Mouse (Mus musculus): ENCODE data around the gene Serbp1. TPM values are rescaled to one million over a fixed set of nuclear protein-coding genes. Genes with fewer than 3 reads are reported as not detected.

Serbp1 gene
- total RNA-seq, 2 experiments from 2014 or later: 255 to 326 TPM

GRCm38 (mm10) chr6:67229521-67229920 lies 8.5 kb upstream of the Serbp1 start:
- intact Hi-C loops (cut with DNase I): loop anchor here (2.0 kb wide), 1 partner anchor 37 kb away; no protein-coding TSS in a partner anchor
- no peak for DNase-seq

- intact Hi-C loops (cut with DNase I): loop anchor here (2.0 to 5.0 kb wide), 2 partner anchors 33 to 37 kb away; no protein-coding TSS in a partner anchor
- DNase-seq: no peak
These were observed 8.0 kb upstream of the Serbp1 start for GRCm38 (mm10) chr6:67229922-67230518.

GRCm38 (mm10) chr6:67230950-67231349 lies 7.0 kb upstream of the Serbp1 start:
- intact Hi-C loops (cut with DNase I): loop anchor here (5.0 kb wide), 1 partner anchor 34 kb away; no protein-coding TSS in a partner anchor
- DNase-seq: no peak

- no peak for DNase-seq
- intact Hi-C loops (cut with DNase I): no loop called here
These were observed 2.3 kb upstream of the Serbp1 start for GRCm38 (mm10) chr6:67235649-67236048.

- no peak for DNase-seq
- intact Hi-C loops (cut with DNase I): no loop called here
These were observed 1.3 kb upstream of the Serbp1 start for GRCm38 (mm10) chr6:67236491-67237234.

- no peak for DNase-seq
- intact Hi-C loops (cut with DNase I): no loop called here
These were observed 3.3 kb downstream of the Serbp1 start for GRCm38 (mm10) chr6:67241263-67241662.

- DNase-seq: no peak
- intact Hi-C loops (cut with DNase I): no loop called here
These were observed 5.9 kb downstream of the Serbp1 start for GRCm38 (mm10) chr6:67243765-67244420.

- intact Hi-C loops (cut with DNase I): no loop called here
- no peak for DNase-seq
These were observed 6.5 kb downstream of the Serbp1 start for GRCm38 (mm10) chr6:67244451-67244850.

- intact Hi-C loops (cut with DNase I): no loop called here
- no peak for DNase-seq
These were observed 13.1 kb downstream of the Serbp1 start for GRCm38 (mm10) chr6:67251095-67251494.

GRCm38 (mm10) chr6:67264935-67265334 lies 27.0 kb downstream of the Serbp1 start:
- DNase-seq: no peak
- intact Hi-C loops (cut with DNase I): loop anchor here (5.0 kb wide), 1 partner anchor 308 kb away; no protein-coding TSS in a partner anchor

GRCm38 (mm10) chr6:67266159-67266657 lies 28.2 kb downstream of the Serbp1 start:
- DNase-seq: no peak

GRCm38 (mm10) chr6:67266664-67267407 lies 28.9 kb downstream of the Serbp1 start:
- intact Hi-C loops (cut with DNase I): loop anchor here (2.0 to 5.0 kb wide), 2 partner anchors 38 to 310 kb away; no protein-coding TSS in a partner anchor
- peak; percentile 89 to 91 for DNase-seq

More at GRCm38 (mm10) chr6:67266159-67266657, 28.2 kb downstream of the Serbp1 start:
- intact Hi-C loops (cut with DNase I): loop anchor here (2.0 to 5.0 kb wide), 2 partner anchors 37 to 309 kb away; no protein-coding TSS in a partner anchor

- intact Hi-C loops (cut with DNase I): loop anchor here (2.0 to 5.0 kb wide), 2 partner anchors 39 to 310 kb away; no protein-coding TSS in a partner anchor
- peak; percentile 12 to 31 for DNase-seq
These were observed 29.6 kb downstream of the Serbp1 start for GRCm38 (mm10) chr6:67267408-67268244.

- no peak for DNase-seq
- intact Hi-C loops (cut with DNase I): loop anchor here (5.0 kb wide), 1 partner anchor 311 kb away; no protein-coding TSS in a partner anchor
These were observed 30.3 kb downstream of the Serbp1 start for GRCm38 (mm10) chr6:67268245-67268612.

GRCm38 (mm10) chr6:67268983-67269382 lies 31.0 kb downstream of the Serbp1 start:
- intact Hi-C loops (cut with DNase I): loop anchor here (5.0 kb wide), 1 partner anchor 312 kb away; no protein-coding TSS in a partner anchor
- DNase-seq: no peak

- intact Hi-C loops (cut with DNase I): loop anchor here (5.0 kb wide), 1 partner anchor 312 kb away; no protein-coding TSS in a partner anchor
- DNase-seq: no peak
These were observed 31.5 kb downstream of the Serbp1 start for GRCm38 (mm10) chr6:67269459-67269858.

- intact Hi-C loops (cut with DNase I): no loop called here
- no peak for DNase-seq
These were observed 40.0 kb downstream of the Serbp1 start for GRCm38 (mm10) chr6:67277944-67278343.

- intact Hi-C loops (cut with DNase I): no loop called here
- no peak for DNase-seq
These were observed 43.7 kb downstream of the Serbp1 start for GRCm38 (mm10) chr6:67281614-67282197.

- DNase-seq: no peak
- intact Hi-C loops (cut with DNase I): no loop called here
These were observed 44.9 kb downstream of the Serbp1 start for GRCm38 (mm10) chr6:67282897-67283296.

Data from gastrocnemius, postnatal 36 days (tissue).